ENCODE assay signal across 9 mouse cellular contexts in genomic region chr2:135536303-135536871, GRCm38 (mm10).
DNase-seq lines count a peak whose midpoint lies in the region; ATAC-seq and TF ChIP-seq lines count a peak whose summit lies in the region.
"Had no signal": no experiment of that assay in that cellular context is flagged by ENCODE, and none has a peak within 500 bp of the region (broad histone marks: within the 10 kb centered on the region; RNA-seq: fewer than 3 reads in every experiment).

No protein-coding gene starts in this region.

- TF ChIP-seq CTCF in brain, embryonic 14.5 days (IDR thresholded peaks at IDR 0.05; ENCODE audit: borderline replicate concordance, extremely low read depth, insufficient read depth, insufficient read length) = no peak

- 8% methylated on average over 11 of the region's 11 CpGs for WGBS in heart, embryonic 13.5 days
- 18% methylated on average over 11 of the region's 11 CpGs for WGBS in liver, embryonic 13.5 days (ENCODE audit: insufficient replicate concordance)

- peak overlapping the region; percentile 34 for H3K4me3 ChIP-seq in heart, embryonic 13.5 days
- H3K4me3 ChIP-seq in liver, embryonic 13.5 days (replicated peaks) = 0 out of 2 replicates have a peak overlapping the region, but pooled peaks have one; percentile 8

- H3K27ac ChIP-seq in heart, embryonic 13.5 days (replicated peaks) = peak overlapping the region; percentile 91
- H3K27ac ChIP-seq in liver, embryonic 13.5 days = no peak overlapping the region

- peak overlapping the region; percentile 67 for H3K9ac ChIP-seq in heart, embryonic 13.5 days
- no peak overlapping the region for H3K9ac ChIP-seq in liver, embryonic 13.5 days

- H3K9me3 ChIP-seq in heart, embryonic 13.5 days = no peaks in the 10 kb centered on the region
- H3K9me3 ChIP-seq in liver, embryonic 13.5 days (replicated peaks) = no peaks in the 10 kb centered on the region

- peak; percentile 44 to 49 for DNase-seq in heart, adult 18-20 months
- DNase-seq in heart, adult 8-10 months (ENCODE audit: low spot score) = no peak
- DNase-seq in brain, embryonic 14.5 days (ENCODE audit: low read depth) = peak; percentile 38
- DNase-seq in liver, embryonic 13.5 days = peak; percentile 1
- DNase-seq in left cerebral cortex, adult 9 months (ENCODE audit: low spot score in 2 of 2) = no peak
- no peak for DNase-seq in cerebellum, postnatal 10 days
- DNase-seq in thymus, postnatal 36 days = no peak
- DNase-seq: gastrocnemius, postnatal 25 days had no signal

- H3K36me3 ChIP-seq in heart, embryonic 13.5 days = no peaks in the 10 kb centered on the region
- no peaks in the 10 kb centered on the region for H3K36me3 ChIP-seq in liver, embryonic 13.5 days

- no peaks in the 10 kb centered on the region for H3K27me3 ChIP-seq in heart, embryonic 13.5 days (replicated peaks)
- H3K27me3 ChIP-seq in liver, embryonic 13.5 days = no peaks in the 10 kb centered on the region

- peaks cover 28% of the 10 kb centered on the region for H3K4me1 ChIP-seq in heart, embryonic 13.5 days
- peaks cover 10% of the 10 kb centered on the region for H3K4me1 ChIP-seq in liver, embryonic 13.5 days (replicated peaks)

- TF ChIP-seq POLR2A in brain, embryonic 14.5 days (IDR thresholded peaks at IDR 0.05; ENCODE audit: borderline replicate concordance, extremely low read depth, insufficient read depth, insufficient read length, poor library complexity, severe bottlenecking) = no peak

- ATAC-seq in heart, embryonic 13.5 days (ENCODE audit: extremely low read depth, insufficient number of reproducible peaks, low FRiP score, low TSS enrichment) = peak; percentile 46; the same call in 1 of the 2 replicates
- ATAC-seq in liver, embryonic 13.5 days (ENCODE audit: low read depth) = peak; percentile 51

- H3K4me2 ChIP-seq in heart, embryonic 13.5 days = peak overlapping the region; percentile 65
- H3K4me2 ChIP-seq in liver, embryonic 13.5 days = peak overlapping the region; percentile 41

Comparison
In these comparisons a context has a peak if more than half of its experiments do, and no peak if none do; other contexts are left out.
1. DNase-seq: peak in heart, adult 18-20 months (2 of 2), brain, embryonic 14.5 days (single experiment) and liver, embryonic 13.5 days (single experiment); none in heart, adult 8-10 months (single experiment), left cerebral cortex, adult 9 months (0 of 2), cerebellum, postnatal 10 days (0 of 2) and thymus, postnatal 36 days (0 of 2).